Mouse (Mus musculus) forebrain, embryonic 15.5 days (tissue): ENCODE results near the gene Scarf2. TPM values are rescaled to one million over a fixed set of nuclear protein-coding genes. Genes with fewer than 3 reads are reported as not detected.

Experiments used
- ATAC-seq: fragments of 200-750 bp; cut with Nextera tagmentation; replicated peaks from 2 replicates; pipeline ENCODE4 v1.8.0; 2017; ENCODE audit warnings: mild to moderate bottlenecking, moderate TSS enrichment, moderate library complexity
- H3K27ac ChIP-seq: fragments of 300-500 bp; sonication (generic); replicated peaks from 2 replicates; pipeline ENCODE4 v1.5.1; 2015; ENCODE audit warnings: mild to moderate bottlenecking, inconsistent platforms
- H3K27me3 ChIP-seq: fragments of 300-500 bp; sonication (generic); 2 replicates; pipeline ENCODE4 v1.6.1; 2015; ENCODE audit warnings: inconsistent platforms
- H3K36me3 ChIP-seq: fragments of 300-500 bp; sonication (generic); 2 replicates; pipeline ENCODE4 v1.6.1; 2015; ENCODE audit warnings: mild to moderate bottlenecking, inconsistent platforms
- H3K4me1 ChIP-seq: fragments of 300-500 bp; sonication (generic); 2 replicates; pipeline ENCODE4 v1.6.1; 2015; ENCODE audit warnings: inconsistent platforms
- H3K4me2 ChIP-seq: fragments of 300-500 bp; sonication (generic); replicated peaks from 2 replicates; pipeline ENCODE4 v1.6.1; 2015; ENCODE audit warnings: mild to moderate bottlenecking, inconsistent platforms
- H3K4me3 ChIP-seq: fragments of 300-500 bp; sonication (generic); 2 replicates; pipeline ENCODE4 v1.5.1; 2015; ENCODE audit warnings: mild to moderate bottlenecking, inconsistent platforms
- H3K9ac ChIP-seq: fragments of 300-500 bp; sonication (generic); replicated peaks from 2 replicates; pipeline ENCODE4 v1.6.1; 2015; ENCODE audit warnings: mild to moderate bottlenecking, inconsistent platforms
- H3K9me3 ChIP-seq: fragments of 300-500 bp; sonication (generic); 2 replicates; pipeline ENCODE4 v1.6.1; 2016; ENCODE audit warnings: inconsistent platforms
- WGBS: fragments of 180-500 bp; shearing (Covaris S2); methylation state at CpG from one replicate; pipeline ENCODE4 v1.1.7; 2015; ENCODE audit warnings: mixed read lengths; 5-methylcytosine and 5-hydroxymethylcytosine counted together
- polyA plus RNA-seq: library from polyadenylated mRNA; unstranded; fragments of >200 nt; fragmentation: Nextera tagmentation; extraction: Ambion mirVana; gene quantifications from 2 replicates; pipeline ENCODE4 v1.2.1, GENCODE M21; 2015

Gene Scarf2
- polyA plus RNA-seq, 1 experiment from 2014 or later = 1.3 TPM

GRCm38 (mm10) chr16:17853263-17853662 lies 56.2 kb downstream of the Scarf2 start:
- Histone ChIP-seq H3K27me3 (no peaks in the 10 kb centered on the region), H3K4me2 (no peak overlapping the region), H3K27ac (no peak overlapping the region), H3K4me1 (no peaks in the 10 kb centered on the region), H3K9ac (no peak overlapping the region), H3K9me3 (no peaks in the 10 kb centered on the region), H3K36me3 (peaks cover 82% of the 10 kb centered on the region), H3K4me3 (no peak overlapping the region)
- ATAC-seq = no peak
- WGBS = 98% methylated on average over 2 of the region's 2 CpGs

GRCm38 (mm10) chr16:17857157-17857556 lies 60.1 kb downstream of the Scarf2 start:
- H3K4me1 ChIP-seq = no peaks in the 10 kb centered on the region
- no peak overlapping the region for H3K4me2 ChIP-seq
- H3K27me3 ChIP-seq = no peaks in the 10 kb centered on the region
- no peak overlapping the region for H3K9ac ChIP-seq
- peaks cover 72% of the 10 kb centered on the region for H3K36me3 ChIP-seq
- WGBS = 93% methylated on average over 7 of the region's 7 CpGs
- no peaks in the 10 kb centered on the region for H3K9me3 ChIP-seq
- ATAC-seq = no peak
- no peak overlapping the region for H3K4me3 ChIP-seq
- H3K27ac ChIP-seq = no peak overlapping the region

Other genes starting within 250 kb of the Scarf2 start
- gene Lrrc74b, start 236.0 kb upstream of the Scarf2 start, polyA plus RNA-seq = 0.33 and 0.89 TPM in 2 replicates
- gene P2rx6, start 235.4 kb upstream of the Scarf2 start, polyA plus RNA-seq = 1.1 and 1.9 TPM in 2 replicates
- gene Slc7a4, start 214.1 kb upstream of the Scarf2 start, polyA plus RNA-seq = 29.3 and 32.0 TPM in 2 replicates
- 30.6 and 32.7 TPM in 2 replicates for gene Smpd4, start 177.9 kb upstream of the Scarf2 start, polyA plus RNA-seq
- gene Ccdc74a, start 150.8 kb upstream of the Scarf2 start, polyA plus RNA-seq = 6.6 and 8.3 TPM in 2 replicates
- 44.9 and 48.2 TPM in 2 replicates for gene Med15, start 64.4 kb upstream of the Scarf2 start, polyA plus RNA-seq
- 69.7 and 72.1 TPM in 2 replicates for gene Klhl22, start 37.7 kb upstream of the Scarf2 start, polyA plus RNA-seq
- gene B830017H08Rik, start 35.8 kb downstream of the Scarf2 start, polyA plus RNA-seq = 0.93 and 1.3 TPM in 2 replicates
- 4.8 and 5.7 TPM in 2 replicates for gene Car15, start 41.1 kb downstream of the Scarf2 start, polyA plus RNA-seq
- 0.23 and 0.67 TPM in 2 replicates for gene Gm20518, start 94.4 kb downstream of the Scarf2 start, polyA plus RNA-seq
- 0.08 and 0.09 TPM in 2 replicates for gene Tssk1, start 96.9 kb downstream of the Scarf2 start, polyA plus RNA-seq
- gene Dgcr2, start 101.3 kb downstream of the Scarf2 start, polyA plus RNA-seq = 99.8 and 99.9 TPM in 2 replicates
- gene Tssk2, start 101.4 kb downstream of the Scarf2 start, polyA plus RNA-seq = not detected in 2 replicates
- gene Ess2, start 114.1 kb downstream of the Scarf2 start, polyA plus RNA-seq = 53.5 and 58.1 TPM in 2 replicates
- gene Gsc2, start 117.8 kb downstream of the Scarf2 start, polyA plus RNA-seq = 0.19 TPM in 1 of 2 replicates, not detected in the other
- 139 and 145 TPM in 2 replicates for gene Slc25a1, start 130.9 kb downstream of the Scarf2 start, polyA plus RNA-seq
- not detected in 2 replicates for gene Vpreb2, start 183.1 kb downstream of the Scarf2 start, polyA plus RNA-seq